Mouse (Mus musculus): Measurements from ENCODE around the gene Chn2.

GRCm38 (mm10) chr6:54056548-54057532, 17.5 kb downstream of the Chn2 start:
- TF ChIP-seq CTCF (IDR thresholded peaks at IDR 0.05; ENCODE audit: insufficient read depth, low read length) (no peak), POLR2A (IDR thresholded peaks at IDR 0.05; ENCODE audit: borderline replicate concordance, extremely low read depth, low read depth, low read length) (no peak)

Data from lung, adult 2 months (tissue).